Mouse (Mus musculus) neural tube, embryonic 12.5 days (tissue): Measurements from ENCODE around the gene Bmt2. TPM values are rescaled to one million over a fixed set of nuclear protein-coding genes. Genes with fewer than 3 reads are reported as not detected.

Experiments
- ATAC-seq: fragments of 200-750 bp; cut with Nextera tagmentation; 2 replicates; pipeline ENCODE4 v1.8.0; 2017; ENCODE audit warnings: low read depth, mild to moderate bottlenecking, moderate TSS enrichment, moderate library complexity; ENCODE audit not compliant: low FRiP score
- H3K27ac ChIP-seq: fragments of 300-500 bp; sonication (generic); 2 replicates; pipeline ENCODE4 v1.5.1; 2016
- H3K27me3 ChIP-seq: fragments of 300-500 bp; sonication (generic); replicated peaks from 2 replicates; pipeline ENCODE4 v1.6.1; 2016; ENCODE audit warnings: mild to moderate bottlenecking
- H3K36me3 ChIP-seq: fragments of 300-500 bp; sonication (generic); 2 replicates; pipeline ENCODE4 v1.6.1; 2016; ENCODE audit warnings: mild to moderate bottlenecking
- H3K4me1 ChIP-seq: fragments of 300-500 bp; sonication (generic); 2 replicates; pipeline ENCODE4 v1.6.1; 2016
- H3K4me2 ChIP-seq: fragments of 300-500 bp; sonication (generic); replicated peaks from 2 replicates; pipeline ENCODE4 v1.6.1; 2016; ENCODE audit warnings: mild to moderate bottlenecking
- H3K4me3 ChIP-seq: fragments of 300-500 bp; sonication (generic); 2 replicates; pipeline ENCODE4 v1.5.1; 2016
- H3K9ac ChIP-seq: fragments of 300-500 bp; sonication (generic); 2 replicates; pipeline ENCODE4 v1.6.1; 2016; ENCODE audit warnings: mild to moderate bottlenecking
- H3K9me3 ChIP-seq: fragments of 300-500 bp; sonication (generic); 2 replicates; pipeline ENCODE4 v1.6.1; 2016; ENCODE audit warnings: mild to moderate bottlenecking
- WGBS: fragments of 180-500 bp; shearing (Covaris S2); methylation state at CpG from one replicate; pipeline ENCODE4 v1.1.7; 2016; 5-methylcytosine and 5-hydroxymethylcytosine counted together
- polyA plus RNA-seq: library from polyadenylated mRNA; unstranded; fragments of >200 nt; fragmentation: Nextera tagmentation; extraction: Ambion mirVana; gene quantifications from 2 replicates; pipeline ENCODE4 v1.2.1, GENCODE M21; 2016

Bmt2 gene
- polyA plus RNA-seq, result 22.3 and 22.6 TPM in 2 replicates

GRCm38 (mm10) chr6:13677818-13678282, at the start of gene Bmt2:
Gene Bmt2 (minus strand): TSS chr6:13677966.
- Histone ChIP-seq H3K4me3 (peak within 1 kb of the TSS; percentile 88), H3K9me3 (no peaks in the 10 kb centered on the region), H3K4me2 (peak within 1 kb of the TSS; percentile 84), H3K9ac (peak within 1 kb of the TSS; percentile 95), H3K4me1 (0 out of 2 replicates have a peak, but pooled peaks cover 7% of the 10 kb centered on the region), H3K36me3 (no peaks in the 10 kb centered on the region), H3K27ac (peak within 1 kb of the TSS; percentile 92), H3K27me3 (no peaks in the 10 kb centered on the region)
- ATAC-seq, result peak; percentile 99
- under 1% methylated on average over 37 of the region's 37 CpGs for WGBS

GRCm38 (mm10) chr6:13722166-13722565, 44.4 kb upstream of the Bmt2 start:
- Histone ChIP-seq H3K9ac (no peak overlapping the region), H3K4me3 (no peak overlapping the region), H3K4me1 (no peaks in the 10 kb centered on the region), H3K4me2 (no peak overlapping the region), H3K27ac (no peak overlapping the region), H3K36me3 (no peaks in the 10 kb centered on the region), H3K27me3 (no peaks in the 10 kb centered on the region), H3K9me3 (no peaks in the 10 kb centered on the region)
- ATAC-seq, result no peak
- WGBS, result 90% methylated on average over 3 of the region's 3 CpGs

- H3K27me3 ChIP-seq, result no peaks in the 10 kb centered on the region
- no peaks in the 10 kb centered on the region for H3K36me3 ChIP-seq
- no peaks in the 10 kb centered on the region for H3K4me1 ChIP-seq
- H3K9me3 ChIP-seq, result no peaks in the 10 kb centered on the region
- 60% methylated on average over 3 of the region's 3 CpGs for WGBS
- no peak overlapping the region for H3K4me3 ChIP-seq
- H3K9ac ChIP-seq, result no peak overlapping the region
- H3K27ac ChIP-seq, result no peak overlapping the region
- H3K4me2 ChIP-seq, result no peak overlapping the region
- ATAC-seq, result peak; percentile 74
Observed at GRCm38 (mm10) chr6:13714867-13715266, 37.1 kb upstream of the Bmt2 start.

GRCm38 (mm10) chr6:13696882-13697281, 19.1 kb upstream of the Bmt2 start:
- no peaks in the 10 kb centered on the region for H3K27me3 ChIP-seq
- no peak overlapping the region for H3K27ac ChIP-seq
- no peaks in the 10 kb centered on the region for H3K9me3 ChIP-seq
- ATAC-seq, result no peak
- H3K4me3 ChIP-seq, result no peak overlapping the region
- no peaks in the 10 kb centered on the region for H3K4me1 ChIP-seq
- no peak overlapping the region for H3K9ac ChIP-seq
- H3K36me3 ChIP-seq, result no peaks in the 10 kb centered on the region
- no peak overlapping the region for H3K4me2 ChIP-seq
- WGBS, result 81% methylated on average over 4 of the region's 4 CpGs

GRCm38 (mm10) chr6:13695103-13695845, 17.5 kb upstream of the Bmt2 start:
- Histone ChIP-seq H3K27me3 (no peaks in the 10 kb centered on the region), H3K4me3 (no peak overlapping the region), H3K4me2 (no peak overlapping the region), H3K36me3 (no peaks in the 10 kb centered on the region), H3K4me1 (no peaks in the 10 kb centered on the region), H3K27ac (no peak overlapping the region), H3K9me3 (no peaks in the 10 kb centered on the region), H3K9ac (no peak overlapping the region)
- 86% methylated on average over 2 of the region's 2 CpGs for WGBS
- ATAC-seq, result no peak

GRCm38 (mm10) chr6:13691657-13692294, 14.0 kb upstream of the Bmt2 start:
- 87% methylated on average over 2 of the region's 2 CpGs for WGBS
- H3K27me3 ChIP-seq, result no peaks in the 10 kb centered on the region
- no peak overlapping the region for H3K4me2 ChIP-seq
- no peaks in the 10 kb centered on the region for H3K9me3 ChIP-seq
- H3K4me1 ChIP-seq, result no peaks in the 10 kb centered on the region
- ATAC-seq, result no peak
- no peaks in the 10 kb centered on the region for H3K36me3 ChIP-seq
- H3K4me3 ChIP-seq, result no peak overlapping the region
- no peak overlapping the region for H3K27ac ChIP-seq
- no peak overlapping the region for H3K9ac ChIP-seq

- Histone ChIP-seq H3K4me3 (no peak overlapping the region), H3K9me3 (no peaks in the 10 kb centered on the region), H3K36me3 (no peaks in the 10 kb centered on the region), H3K4me2 (no peak overlapping the region), H3K9ac (no peak overlapping the region), H3K27me3 (no peaks in the 10 kb centered on the region), H3K4me1 (no peaks in the 10 kb centered on the region), H3K27ac (no peak overlapping the region)
- no peak for ATAC-seq
Observed at GRCm38 (mm10) chr6:13690398-13690797, 12.6 kb upstream of the Bmt2 start.

GRCm38 (mm10) chr6:13683929-13684595, 6.3 kb upstream of the Bmt2 start:
- WGBS, result 92% methylated on average over 2 of the region's 2 CpGs
- H3K4me3 ChIP-seq, result no peak overlapping the region
- no peaks in the 10 kb centered on the region for H3K9me3 ChIP-seq
- H3K27me3 ChIP-seq, result no peaks in the 10 kb centered on the region
- H3K36me3 ChIP-seq, result no peaks in the 10 kb centered on the region
- no peak overlapping the region for H3K9ac ChIP-seq
- H3K4me2 ChIP-seq, result no peak overlapping the region
- H3K27ac ChIP-seq, result no peak overlapping the region
- no peaks in the 10 kb centered on the region for H3K4me1 ChIP-seq
- ATAC-seq, result no peak

- 0 out of 2 replicates have a peak, but pooled peaks cover 7% of the 10 kb centered on the region for H3K4me1 ChIP-seq
- no peaks in the 10 kb centered on the region for H3K27me3 ChIP-seq
- no peak overlapping the region for H3K27ac ChIP-seq
- H3K4me3 ChIP-seq, result peak overlapping the region; percentile 88
- 19% methylated on average over 5 of the region's 5 CpGs for WGBS
- H3K9ac ChIP-seq, result no peak overlapping the region
- no peaks in the 10 kb centered on the region for H3K36me3 ChIP-seq
- ATAC-seq, result no peak
- peak overlapping the region; percentile 84 for H3K4me2 ChIP-seq
- no peaks in the 10 kb centered on the region for H3K9me3 ChIP-seq
Observed at GRCm38 (mm10) chr6:13678349-13678748, 583 bp upstream of the Bmt2 start.

GRCm38 (mm10) chr6:13677141-13677761, 515 bp downstream of the Bmt2 start:
- H3K9ac ChIP-seq, result peak overlapping the region; percentile 95
- 0 out of 2 replicates have a peak, but pooled peaks cover 7% of the 10 kb centered on the region for H3K4me1 ChIP-seq
- H3K4me2 ChIP-seq, result peak overlapping the region; percentile 84
- no peaks in the 10 kb centered on the region for H3K36me3 ChIP-seq
- no peaks in the 10 kb centered on the region for H3K9me3 ChIP-seq
- WGBS, result under 1% methylated on average over 40 of the region's 43 CpGs
- ATAC-seq, result peak; percentile 85
- H3K27me3 ChIP-seq, result no peaks in the 10 kb centered on the region
- peak overlapping the region; percentile 92 for H3K27ac ChIP-seq
- peak overlapping the region; percentile 88 for H3K4me3 ChIP-seq

- no peak for ATAC-seq
- H3K4me3 ChIP-seq, result no peak overlapping the region
- 0 out of 2 replicates have a peak, but pooled peaks cover 7% of the 10 kb centered on the region for H3K4me1 ChIP-seq
Observed at GRCm38 (mm10) chr6:13676196-13676595, 1.6 kb downstream of the Bmt2 start.

More at GRCm38 (mm10) chr6:13676196-13676595, 1.6 kb downstream of the Bmt2 start:
- Histone ChIP-seq H3K27ac (no peak overlapping the region), H3K9ac (0 out of 2 replicates have a peak overlapping the region, but pooled peaks have one; percentile 95), H3K27me3 (no peaks in the 10 kb centered on the region), H3K9me3 (no peaks in the 10 kb centered on the region), H3K36me3 (no peaks in the 10 kb centered on the region), H3K4me2 (peak overlapping the region; percentile 84)
